Mouse (Mus musculus) testis, adult 2 months (tissue): ENCODE results near the gene Zmym5.
"Not testable (repeated sequence)": the region's sequence is repeated elsewhere in the genome, so short reads cannot be mapped to it uniquely, and the experiment has no call there.

Experiments used
- CTCF ChIP-seq: fragments of 200-500 bp; IDR thresholded peaks from 2 replicates; pipeline ENCODE4 v1.5.1; 2012; ENCODE audit warnings: low read depth, mild to moderate bottlenecking, inconsistent platforms, low read length, moderate library complexity; ENCODE audit not compliant: control insufficient read depth, insufficient read depth, insufficient replicate concordance
- POLR2A ChIP-seq: fragments of 200-500 bp; IDR thresholded peaks from 2 replicates; pipeline ENCODE4 v1.6.1; 2012; ENCODE audit warnings: low read depth, mild to moderate bottlenecking, inconsistent platforms, low read length, moderate library complexity; ENCODE audit not compliant: control insufficient read depth

GRCm38 (mm10) chr14:56766438-56766837 lies 45.1 kb downstream of the Zmym5 start:
- not testable (repeated sequence) for TF ChIP-seq POLR2A, CTCF
